Mouse (Mus musculus): Measurements from ENCODE around the gene Rps26.

- TF ChIP-seq POLR2A (IDR thresholded peaks at IDR 0.05; ENCODE audit: borderline replicate concordance, extremely low read depth, insufficient read depth, insufficient read length, poor library complexity, severe bottlenecking): no peak
- TF ChIP-seq CTCF (IDR thresholded peaks at IDR 0.05; ENCODE audit: borderline replicate concordance, extremely low read depth, insufficient read depth, insufficient read length): no peak
Measured at GRCm38 (mm10) chr10:128640891-128641290, 14.3 kb upstream of the Rps26 start.
